Mouse (Mus musculus): ENCODE measurements around the gene Abca8b.
"Not testable (repeated sequence)": the region's sequence is repeated elsewhere in the genome, so short reads cannot be mapped to it uniquely, and the experiment has no call there.

DNA sequence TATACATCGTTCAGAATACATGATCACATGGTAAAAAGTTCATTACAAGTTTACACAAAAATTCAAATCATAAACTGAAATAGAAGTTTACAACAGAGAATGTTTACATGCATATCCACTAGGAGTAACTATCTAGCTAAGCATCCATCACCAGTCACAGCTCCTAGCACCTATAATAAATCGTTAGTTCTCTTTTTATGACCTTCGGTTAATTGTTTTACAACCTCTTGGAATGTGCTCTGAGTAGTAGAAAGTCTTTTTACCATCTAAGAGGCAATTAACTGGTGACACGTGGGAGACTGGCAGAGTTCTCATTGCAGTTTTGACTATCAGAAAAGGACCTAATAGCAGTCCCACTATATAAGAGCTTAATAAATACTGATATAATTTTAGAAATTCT is 62.4 kb downstream of the Abca8b start:
- not testable (repeated sequence) for TF ChIP-seq CTCF (IDR thresholded peaks at IDR 0.05; ENCODE audit: low read depth, low read length); GATA1 (IDR thresholded peaks at IDR 0.05; ENCODE audit: borderline replicate concordance, low read length)

Measured in G1E (cell line).